Mouse (Mus musculus) hindbrain, embryonic 11.5 days (tissue): ENCODE data around the gene Ttyh2. TPM values are rescaled to one million over a fixed set of nuclear protein-coding genes. Genes with fewer than 3 reads are reported as not detected.

ENCODE experiments used
- ATAC-seq: fragments of 200-750 bp; cut with Nextera tagmentation; 2 replicates; pipeline ENCODE4 v1.8.0; 2017; ENCODE audit warnings: mild to moderate bottlenecking, moderate TSS enrichment, moderate library complexity; ENCODE audit not compliant: low FRiP score
- DNase-seq: peaks from one replicate; pipeline ENCODE4 v3.0.0-alpha.2; 2015; ENCODE audit warnings: low spot score
- H3K27ac ChIP-seq: fragments of 300-500 bp; sonication (generic); 2 replicates; pipeline ENCODE4 v1.5.1; 2014; ENCODE audit warnings: mild to moderate bottlenecking, low read depth, low read length
- H3K27me3 ChIP-seq: fragments of 300-500 bp; sonication (generic); 2 replicates; pipeline ENCODE4 v1.6.1; 2014; ENCODE audit warnings: mild to moderate bottlenecking, low read length, moderate library complexity, mixed read lengths; ENCODE audit not compliant: control insufficient read depth, insufficient read depth
- H3K36me3 ChIP-seq: fragments of 300-500 bp; sonication (generic); 2 replicates; pipeline ENCODE4 v1.6.1; 2014; ENCODE audit warnings: mild to moderate bottlenecking, low read length, moderate library complexity, mixed read lengths; ENCODE audit not compliant: control insufficient read depth, insufficient read depth
- H3K4me1 ChIP-seq: fragments of 300-500 bp; sonication (generic); replicated peaks from 2 replicates; pipeline ENCODE4 v1.6.1; 2014; ENCODE audit warnings: low read length, mixed read lengths; ENCODE audit not compliant: control insufficient read depth, insufficient read depth
- H3K4me2 ChIP-seq: fragments of 300-500 bp; sonication (generic); replicated peaks from 2 replicates; pipeline ENCODE4 v1.6.1; 2014; ENCODE audit warnings: mild to moderate bottlenecking, low read depth, low read length
- H3K4me3 ChIP-seq: fragments of 300-500 bp; sonication (generic); 2 replicates; pipeline ENCODE4 v1.5.1; 2014; ENCODE audit warnings: low read depth, low read length
- H3K9ac ChIP-seq: fragments of 300-500 bp; sonication (generic); 2 replicates; pipeline ENCODE4 v1.6.1; 2014; ENCODE audit warnings: low read depth, low read length
- H3K9me3 ChIP-seq: fragments of 300-500 bp; sonication (generic); 2 replicates; pipeline ENCODE4 v1.6.1; 2016; ENCODE audit warnings: low read length; ENCODE audit not compliant: control insufficient read depth
- WGBS: fragments of 180-500 bp; shearing (Covaris S2); extraction: QIAGEN DNeasy Blood & Tissue Kit; methylation state at CpG from one replicate; pipeline ENCODE4 v1.1.7; 2014; 5-methylcytosine and 5-hydroxymethylcytosine counted together
- polyA plus RNA-seq: library from polyadenylated mRNA; unstranded; fragments of >200 nt; fragmentation: Nextera tagmentation; extraction: Ambion mirVana; gene quantifications from 2 replicates; pipeline ENCODE4 v1.2.1, GENCODE M21; 2014

Ttyh2 gene
- polyA plus RNA-seq, 1 experiment from 2014 or later = 16.0 TPM

GRCm38 (mm10) chr11:114686221-114686959 is 11.2 kb downstream of the Ttyh2 start:
- H3K4me2 ChIP-seq = no peak overlapping the region
- H3K4me3 ChIP-seq = no peak overlapping the region
- no peaks in the 10 kb centered on the region for H3K27me3 ChIP-seq
- no peaks in the 10 kb centered on the region for H3K9me3 ChIP-seq
- 96% methylated on average over 16 of the region's 16 CpGs for WGBS
- ATAC-seq (no peak), DNase-seq (no peak)
- no peak overlapping the region for H3K9ac ChIP-seq
- no peaks in the 10 kb centered on the region for H3K36me3 ChIP-seq
- H3K27ac ChIP-seq = no peak overlapping the region
- H3K4me1 ChIP-seq = 0 out of 2 replicates have a peak, but pooled peaks cover 2% of the 10 kb centered on the region

DNA sequence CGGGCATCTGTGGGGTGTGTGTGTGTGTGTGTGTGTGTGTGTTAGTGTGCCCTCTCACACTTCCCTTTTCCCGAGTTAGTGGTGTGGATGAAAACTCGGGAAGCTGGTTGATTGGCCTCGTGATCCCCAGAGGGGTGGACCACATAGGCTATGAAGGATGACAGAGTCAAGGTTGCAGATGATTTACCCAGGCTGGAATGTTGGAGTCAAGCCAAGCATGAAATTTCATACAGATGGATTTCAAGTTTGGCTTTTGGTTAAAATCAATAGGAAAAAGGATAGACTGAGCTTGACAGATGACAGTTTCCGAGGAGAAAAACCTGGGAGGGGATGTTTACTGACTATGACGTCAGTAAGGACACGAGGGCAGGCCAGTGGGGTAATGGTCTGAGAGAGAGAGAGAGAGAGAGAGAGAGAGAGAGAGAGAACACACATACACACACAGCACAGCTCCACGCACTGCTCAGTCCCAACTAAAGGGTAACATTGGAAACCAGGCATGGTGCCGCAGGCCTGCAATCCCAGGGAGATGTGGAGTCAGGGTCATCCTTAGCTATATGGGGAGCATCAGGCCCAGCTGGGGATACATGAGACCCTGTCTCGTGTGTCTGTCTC is 12.4 kb downstream of the Ttyh2 start:
- DNase-seq (no peak), ATAC-seq (peak; percentile 40; the same call in 1 of the 2 replicates)
- no peak overlapping the region for H3K4me3 ChIP-seq
- no peaks in the 10 kb centered on the region for H3K36me3 ChIP-seq
- H3K27ac ChIP-seq = no peak overlapping the region; the same call in 1 of the 2 replicates
- no peaks in the 10 kb centered on the region for H3K27me3 ChIP-seq
- H3K4me2 ChIP-seq = no peak overlapping the region
- no peaks in the 10 kb centered on the region for H3K9me3 ChIP-seq
- 45% methylated on average over 9 of the region's 10 CpGs for WGBS
- no peak overlapping the region for H3K9ac ChIP-seq
- 0 out of 2 replicates have a peak, but pooled peaks cover 2% of the 10 kb centered on the region for H3K4me1 ChIP-seq

DNA sequence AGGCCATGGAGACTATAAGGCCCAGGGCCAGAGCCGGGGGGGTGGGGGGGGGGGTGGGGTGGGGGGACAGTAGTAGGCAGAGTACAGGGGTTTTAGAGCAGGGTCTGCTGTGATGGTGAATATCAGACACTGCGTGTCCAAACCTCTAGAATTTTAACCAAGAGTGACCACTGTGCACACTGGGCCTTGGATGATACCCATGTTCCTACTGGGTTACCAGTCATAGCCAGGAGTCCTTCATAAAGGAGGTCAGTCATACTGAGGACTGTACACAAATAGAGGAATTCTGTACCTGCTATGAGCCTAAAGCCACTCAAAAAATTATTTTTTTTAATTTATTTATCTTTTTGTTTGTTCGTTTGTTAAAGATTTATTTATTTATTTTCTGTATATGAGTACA is 13.5 kb downstream of the Ttyh2 start:
- no peak overlapping the region for H3K9ac ChIP-seq
- H3K9me3 ChIP-seq = no peaks in the 10 kb centered on the region
- H3K36me3 ChIP-seq = no peaks in the 10 kb centered on the region
- H3K4me3 ChIP-seq = no peak overlapping the region
- no peak overlapping the region for H3K27ac ChIP-seq
- WGBS = 87% methylated on average over 3 of the region's 3 CpGs
- no peak for ATAC-seq
- no peak for DNase-seq
- no peak overlapping the region for H3K4me2 ChIP-seq
- H3K4me1 ChIP-seq = 0 out of 2 replicates have a peak, but pooled peaks cover 2% of the 10 kb centered on the region
- no peaks in the 10 kb centered on the region for H3K27me3 ChIP-seq

GRCm38 (mm10) chr11:114690192-114690591 is 15.0 kb downstream of the Ttyh2 start:
- H3K9me3 ChIP-seq = no peaks in the 10 kb centered on the region
- ATAC-seq = no peak
- H3K27ac ChIP-seq = no peak overlapping the region
- 93% methylated on average over 15 of the region's 15 CpGs for WGBS
- no peaks in the 10 kb centered on the region for H3K27me3 ChIP-seq
- H3K9ac ChIP-seq = no peak overlapping the region
- H3K4me3 ChIP-seq = no peak overlapping the region
- DNase-seq = no peak
- no peak overlapping the region for H3K4me2 ChIP-seq
- H3K4me1 ChIP-seq = no peaks in the 10 kb centered on the region
- H3K36me3 ChIP-seq = no peaks in the 10 kb centered on the region

DNA sequence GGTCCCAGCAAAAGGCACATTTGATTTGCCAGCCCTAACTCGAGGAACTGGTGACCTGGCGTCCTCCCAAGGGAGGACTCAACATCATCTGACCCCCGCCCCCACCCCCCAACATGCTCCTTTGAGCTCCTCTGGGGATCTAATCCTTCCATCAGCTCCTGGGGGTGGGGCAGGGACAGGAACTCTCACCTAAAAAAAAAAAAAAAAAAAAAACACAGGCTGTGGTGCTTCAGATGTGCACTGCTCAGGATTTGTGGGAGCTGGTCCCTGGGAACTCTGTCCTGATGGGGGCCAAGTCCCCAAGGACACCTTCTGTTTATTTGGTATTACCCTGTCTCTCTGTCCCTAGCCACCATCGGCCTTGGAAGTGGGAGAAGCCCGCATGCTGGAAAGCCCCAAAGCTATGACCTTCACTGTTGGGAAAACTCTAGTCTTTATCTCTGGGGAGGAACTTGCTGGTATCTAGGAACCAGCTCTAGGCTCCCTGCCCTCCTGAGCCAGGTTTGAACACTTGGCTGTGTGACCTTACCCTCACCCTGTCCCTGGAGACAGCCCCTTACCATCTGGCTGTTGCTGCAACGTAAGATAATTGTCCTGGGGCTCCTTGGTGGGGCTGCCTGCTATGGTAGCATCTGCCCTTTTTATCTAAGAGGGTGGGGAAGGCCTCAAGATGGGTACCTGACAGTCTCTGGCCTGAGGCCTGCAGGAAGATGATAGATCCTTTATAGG is 16.4 kb downstream of the Ttyh2 start:
- no peak overlapping the region for H3K4me3 ChIP-seq
- no peaks in the 10 kb centered on the region for H3K9me3 ChIP-seq
- WGBS = 61% methylated on average over 6 of the region's 6 CpGs
- no peaks in the 10 kb centered on the region for H3K4me1 ChIP-seq
- H3K9ac ChIP-seq = no peak overlapping the region
- DNase-seq (no peak), ATAC-seq (no peak)
- no peaks in the 10 kb centered on the region for H3K27me3 ChIP-seq
- H3K36me3 ChIP-seq = no peaks in the 10 kb centered on the region
- H3K4me2 ChIP-seq = no peak overlapping the region
- no peak overlapping the region for H3K27ac ChIP-seq

- no peaks in the 10 kb centered on the region for H3K36me3 ChIP-seq
- no peak overlapping the region for H3K27ac ChIP-seq
- no peaks in the 10 kb centered on the region for H3K9me3 ChIP-seq
- WGBS = 49% methylated on average over 7 of the region's 7 CpGs
- no peaks in the 10 kb centered on the region for H3K27me3 ChIP-seq
- no peak overlapping the region for H3K4me3 ChIP-seq
- H3K4me1 ChIP-seq = no peaks in the 10 kb centered on the region
- ATAC-seq (no peak), DNase-seq (no peak)
- H3K4me2 ChIP-seq = no peak overlapping the region
- no peak overlapping the region for H3K9ac ChIP-seq
Observed at GRCm38 (mm10) chr11:114692601-114693000, 17.4 kb downstream of the Ttyh2 start.

DNA sequence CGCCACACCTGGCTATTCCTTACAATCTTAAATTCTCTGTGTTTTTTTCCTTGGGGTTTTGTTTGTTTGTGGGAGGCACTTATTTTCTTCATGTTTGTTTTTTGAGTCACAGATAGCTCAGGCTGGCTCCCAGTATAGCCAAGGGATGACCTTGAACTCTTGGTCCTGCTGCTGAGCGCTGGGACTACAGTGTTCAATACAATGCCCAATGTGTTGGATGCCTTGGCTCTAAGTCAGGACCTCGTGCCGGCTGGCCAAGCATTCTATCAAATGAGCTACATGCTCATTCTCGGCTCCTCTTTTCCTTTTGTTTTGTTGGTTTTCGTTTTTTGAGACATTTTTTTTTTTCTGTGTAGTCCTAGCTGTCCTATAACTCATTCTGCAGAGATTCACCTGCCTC is 18.2 kb downstream of the Ttyh2 start:
- WGBS = 93% methylated on average over 6 of the region's 6 CpGs
- no peaks in the 10 kb centered on the region for H3K27me3 ChIP-seq
- no peak overlapping the region for H3K27ac ChIP-seq
- H3K4me2 ChIP-seq = no peak overlapping the region
- no peaks in the 10 kb centered on the region for H3K4me1 ChIP-seq
- no peaks in the 10 kb centered on the region for H3K9me3 ChIP-seq
- DNase-seq = no peak
- ATAC-seq = no peak
- no peak overlapping the region for H3K4me3 ChIP-seq
- no peak overlapping the region for H3K9ac ChIP-seq
- H3K36me3 ChIP-seq = no peaks in the 10 kb centered on the region

GRCm38 (mm10) chr11:114694451-114694850 is 19.2 kb downstream of the Ttyh2 start:
- Histone ChIP-seq H3K27ac (no peak overlapping the region), H3K4me2 (no peak overlapping the region)
- 87% methylated on average over 2 of the region's 2 CpGs for WGBS

More at GRCm38 (mm10) chr11:114694451-114694850, 19.2 kb downstream of the Ttyh2 start:
- Histone ChIP-seq H3K4me1 (no peaks in the 10 kb centered on the region), H3K27me3 (no peaks in the 10 kb centered on the region), H3K4me3 (no peak overlapping the region), H3K36me3 (no peaks in the 10 kb centered on the region), H3K9me3 (no peaks in the 10 kb centered on the region), H3K9ac (no peak overlapping the region)
- ATAC-seq (no peak), DNase-seq (no peak)
